22 mouse cellular contexts compared by ENCODE assay signal in genomic region chr2:83695345-83696247, GRCm38 (mm10).
"Had no signal": no experiment of that assay in that cellular context is flagged by ENCODE, and none has a peak within 500 bp of the region (broad histone marks: within the 10 kb centered on the region; RNA-seq: fewer than 3 reads in every experiment).

No protein-coding gene starts in this region.

- H3K4me3 ChIP-seq: limb, embryonic 10.5 days; limb, embryonic 13.5 days; liver, embryonic 12.5 days; liver, embryonic 15.5 days; lung, embryonic 15.5 days; neural tube, embryonic 12.5 days; neural tube, embryonic 15.5 days had no signal

- H3K36me3 ChIP-seq: limb, embryonic 10.5 days; limb, embryonic 13.5 days; liver, embryonic 12.5 days; liver, embryonic 15.5 days; lung, embryonic 15.5 days; neural tube, embryonic 12.5 days; neural tube, embryonic 15.5 days had no signal

- H3K9me3 ChIP-seq: limb, embryonic 10.5 days; limb, embryonic 13.5 days; liver, embryonic 12.5 days; liver, embryonic 15.5 days; lung, embryonic 15.5 days; neural tube, embryonic 12.5 days; neural tube, embryonic 15.5 days had no signal

- H3K4me2 ChIP-seq: limb, embryonic 13.5 days; liver, embryonic 12.5 days; liver, embryonic 15.5 days; lung, embryonic 15.5 days; midbrain, embryonic 11.5 days; neural tube, embryonic 12.5 days; neural tube, embryonic 15.5 days had no signal

- H3K9ac ChIP-seq: limb, embryonic 13.5 days; liver, embryonic 12.5 days; liver, embryonic 15.5 days; lung, embryonic 15.5 days; neural tube, embryonic 12.5 days; neural tube, embryonic 15.5 days had no signal

- H3K4me1 ChIP-seq: limb, embryonic 13.5 days; liver, embryonic 12.5 days; liver, embryonic 15.5 days; lung, embryonic 15.5 days had no signal

- H3K27me3 ChIP-seq: limb, embryonic 13.5 days; liver, embryonic 12.5 days; liver, embryonic 15.5 days; lung, embryonic 15.5 days; neural tube, embryonic 12.5 days; neural tube, embryonic 15.5 days had no signal

- H3K27ac ChIP-seq: limb, embryonic 10.5 days; limb, embryonic 13.5 days; liver, embryonic 12.5 days; liver, embryonic 15.5 days; lung, embryonic 15.5 days; neural tube, embryonic 12.5 days; neural tube, embryonic 15.5 days; stomach, postnatal 0 days had no signal

- ATAC-seq: liver, embryonic 12.5 days had no signal

- DNase-seq: kidney, postnatal 10 days; kidney, postnatal 4 days; liver; lung, adult 18-20 months; lung, postnatal 10 days; lung, postnatal 36 days; midbrain, embryonic 14.5 days; right cerebral cortex, adult 18-20 months; right cerebral cortex, postnatal 14 days; right cerebral cortex, postnatal 4 days; thymus, adult 2 months; thymus, postnatal 14 days; thymus, postnatal 4 days had no signal
